Comparison of ENCODE assay signal across 8 mouse cellular contexts in genomic region chr15:102673548-102673947, GRCm38 (mm10). TPM values are rescaled to one million over a fixed set of nuclear protein-coding genes. Genes with fewer than 3 reads are reported as not detected.
DNase-seq lines count a peak whose midpoint lies in the region; ATAC-seq and TF ChIP-seq lines count a peak whose summit lies in the region.

No protein-coding gene starts in this region.

- H3K27me3 ChIP-seq in hindbrain, embryonic 16.5 days (replicated peaks; ENCODE audit: control insufficient read depth, insufficient read depth, low read length), result no peaks in the 10 kb centered on the region

- peak; percentile 79 for DNase-seq in adipocyte (ENCODE audit: low spot score)
- DNase-seq in cerebellum, postnatal 36 days, result peak; percentile 32 to 43
- peak; percentile 22 to 26 for DNase-seq in gastrocnemius, adult 8-10 months (ENCODE audit: low spot score in 2 of 2)
- no peak for DNase-seq in left cerebral cortex, adult 2 months (ENCODE audit: extremely low spot score in 1 of 2, low spot score in 2 of 2)
- DNase-seq in lung, postnatal 14 days, result peak; percentile 38
- DNase-seq in skeletal muscle tissue, adult 2 months (ENCODE audit: low read depth, low spot score), result peak; percentile 83

- intact Hi-C loops in left cerebral cortex, adult 2 months (cut with DNase I), result loop anchor here (10.0 kb wide), 1 partner anchor 599 kb away; the partner anchor contains the start of gene Eif4b

- H3K4me3 ChIP-seq in hindbrain, embryonic 16.5 days (ENCODE audit: low read length), result peak overlapping the region; percentile 11
- H3K4me3 ChIP-seq in left cerebral cortex, adult 2 months, result peak overlapping the region; percentile 28

- peak overlapping the region; percentile 74 for H3K4me2 ChIP-seq in hindbrain, embryonic 16.5 days (ENCODE audit: low read length)

- H3K9ac ChIP-seq in hindbrain, embryonic 16.5 days (ENCODE audit: low read depth, low read length), result no peak overlapping the region

- peak overlapping the region; percentile 97 for H3K27ac ChIP-seq in hindbrain, embryonic 16.5 days (ENCODE audit: low read depth, low read length)
- H3K27ac ChIP-seq in left cerebral cortex, adult 2 months, result peak overlapping the region; percentile 98

- no peaks in the 10 kb centered on the region for H3K36me3 ChIP-seq in hindbrain, embryonic 16.5 days (ENCODE audit: control insufficient read depth, insufficient read depth, low read length)

- 2% methylated on average over 10 of the region's 10 CpGs for WGBS in hindbrain, embryonic 16.5 days

- H3K9me3 ChIP-seq in hindbrain, embryonic 16.5 days (ENCODE audit: control insufficient read depth, low read length), result no peaks in the 10 kb centered on the region

- peaks cover 24% of the 10 kb centered on the region for H3K4me1 ChIP-seq in hindbrain, embryonic 16.5 days (ENCODE audit: control insufficient read depth, insufficient read depth, low read depth, low read length)

- no peak for TF ChIP-seq CTCF in left cerebral cortex, adult 2 months (IDR thresholded peaks at IDR 0.05)

- ATAC-seq in hindbrain, embryonic 16.5 days, result peak; percentile 66
- no peak for ATAC-seq in megakaryocyte, adult 5-6 weeks (ENCODE audit: poor library complexity, severe bottlenecking)

RNA-seq across cellular contexts. Expression of gene Atp5g2, which starts 1.4 kb away (rescaled TPM):
- total RNA-seq in gastrocnemius, adult 8-10 months (2022), result 10 to 100 TPM; 12.4 to 33.5 (median 21.7) TPM
- 41.0 and 50.2 TPM in 2 replicates for polyA plus RNA-seq in hindbrain, embryonic 16.5 days (2015; fragmentation: Nextera tagmentation; extraction: Ambion mirVana)
- total RNA-seq in left cerebral cortex, adult 2 months (2021), result 10 to 100 TPM; 11.1 to 14.8 TPM
- 43.8 and 46.5 TPM in 2 replicates for total RNA-seq in megakaryocyte, adult 5-6 weeks (2015)
- 44.3 and 47.5 TPM in 2 replicates for total RNA-seq in megakaryocyte, adult 5-6 weeks (2017)

RNA-seq across cellular contexts. Expression of gene Atf7, which starts 48.3 kb away (rescaled TPM):
- 10 to 100 TPM; 42.4 to 57.5 (median 51.7) TPM for total RNA-seq in gastrocnemius, adult 8-10 months (2022)
- 16.5 and 20.6 TPM in 2 replicates for polyA plus RNA-seq in hindbrain, embryonic 16.5 days (2015; fragmentation: Nextera tagmentation; extraction: Ambion mirVana)
- total RNA-seq in left cerebral cortex, adult 2 months (2021), result 10 to 100 TPM; 35.3 to 39.2 TPM
- total RNA-seq in megakaryocyte, adult 5-6 weeks (2015), result 123 and 142 TPM in 2 replicates
- 23.6 and 45.8 TPM in 2 replicates for total RNA-seq in megakaryocyte, adult 5-6 weeks (2017)

RNA-seq across cellular contexts. Expression of gene Calcoco1, which starts 48.4 kb away (rescaled TPM):
- 10 to 100 TPM; 65.5 to 80.9 (median 72.9) TPM for total RNA-seq in gastrocnemius, adult 8-10 months (2022)
- 34.6 and 40.9 TPM in 2 replicates for polyA plus RNA-seq in hindbrain, embryonic 16.5 days (2015; fragmentation: Nextera tagmentation; extraction: Ambion mirVana)
- total RNA-seq in left cerebral cortex, adult 2 months (2021), result 10 to 100 TPM; 79.8 to 85.7 TPM
- 17.0 and 23.7 TPM in 2 replicates for total RNA-seq in megakaryocyte, adult 5-6 weeks (2015)
- total RNA-seq in megakaryocyte, adult 5-6 weeks (2017), result 12.0 and 12.2 TPM in 2 replicates

RNA-seq across cellular contexts. Expression of gene Gm28047, which starts 48.7 kb away (rescaled TPM):
- total RNA-seq in gastrocnemius, adult 8-10 months (2022), result 1 to 10 TPM in 3 of 4 experiments, not detected in 1; 1.1 to 1.8 (median 1.8) TPM
- polyA plus RNA-seq in hindbrain, embryonic 16.5 days (2015; fragmentation: Nextera tagmentation; extraction: Ambion mirVana), result not detected in 2 replicates
- 1 to 10 TPM in 1 of 2 experiments, not detected in 1; 2.1 TPM for total RNA-seq in left cerebral cortex, adult 2 months (2021)
- total RNA-seq in megakaryocyte, adult 5-6 weeks (2015), result not detected in 2 replicates
- not detected in 2 replicates for total RNA-seq in megakaryocyte, adult 5-6 weeks (2017)

Comparison
In these comparisons a context has a peak if more than half of its experiments do, and no peak if none do; other contexts are left out.
1. DNase-seq: peak in adipocyte (single experiment), cerebellum, postnatal 36 days (2 of 2), gastrocnemius, adult 8-10 months (2 of 2), lung, postnatal 14 days (single experiment) and skeletal muscle tissue, adult 2 months (single experiment); none in left cerebral cortex, adult 2 months (0 of 2).